Mouse (Mus musculus) cerebellum, adult 2 months (tissue): ENCODE measurements around the gene Tbk1. TPM values are rescaled to one million over a fixed set of nuclear protein-coding genes. Genes with fewer than 3 reads are reported as not detected.

Experiments
- DNase-seq, 2 experiments: peaks; one replicate each; pipeline ENCODE4 v3.0.0; 2021
- H3K27ac ChIP-seq: fragments of 200-500 bp; 2 replicates; pipeline ENCODE4 v1.5.1; 2012; ENCODE audit warnings: low read length, control low read depth, inconsistent platforms; ENCODE audit not compliant: insufficient read depth
- H3K27me3 ChIP-seq: fragments of 200-500 bp; 2 replicates; pipeline ENCODE4 v1.6.1; 2012; ENCODE audit warnings: inconsistent platforms, mild to moderate bottlenecking, low read length, moderate library complexity; ENCODE audit not compliant: control insufficient read depth, insufficient read depth
- H3K4me1 ChIP-seq: fragments of 200-500 bp; 2 replicates; pipeline ENCODE4 v1.6.1; 2011; ENCODE audit warnings: low read length; ENCODE audit not compliant: control insufficient read depth, insufficient read depth
- H3K4me3 ChIP-seq: fragments of 200-500 bp; replicated peaks from 2 replicates; pipeline ENCODE3; 2011; ENCODE audit warnings: mild to moderate bottlenecking, low read depth, low read length, control low read depth; ENCODE audit not compliant: insufficient read depth
- CTCF ChIP-seq: fragments of 200-500 bp; IDR thresholded peaks from 2 replicates; pipeline ENCODE4 v1.5.1; 2011; ENCODE audit warnings: low read depth, mild to moderate bottlenecking, control low read depth, low read length, moderate library complexity, borderline replicate concordance; ENCODE audit not compliant: insufficient read depth
- POLR2A ChIP-seq: fragments of 200-500 bp; IDR thresholded peaks from 2 replicates; pipeline ENCODE4 v1.6.1; 2011; ENCODE audit warnings: low read length, control low read depth, borderline replicate concordance; ENCODE audit not compliant: insufficient read depth
- whole genome bisulfite sequencing: fragments of 180-500 bp; shearing (Covaris S2); methylation state at CpG from one replicate; pipeline ENCODE4 v1.1.7; 2018; 5-methylcytosine and 5-hydroxymethylcytosine counted together
- polyA plus RNA-seq: library from polyadenylated mRNA; depleted of rRNA; stranded (reverse); fragments of >200 nt; gene quantifications from 2 replicates; pipeline ENCODE4 v1.2.3, GENCODE M21; 2012

Gene Tbk1
- polyA plus RNA-seq, 1 experiment: 42.1 TPM

GRCm38 (mm10) chr10:121571031-121571430, 15.6 kb downstream of the Tbk1 start:
- Histone ChIP-seq H3K4me3 (no peak overlapping the region), H3K27me3 (no peaks in the 10 kb centered on the region), H3K4me1 (no peaks in the 10 kb centered on the region), H3K27ac (no peak overlapping the region)
- TF ChIP-seq CTCF (no peak), POLR2A (no peak)
- DNase-seq: no peak
- 92% methylated on average over 3 of the region's 3 CpGs for WGBS

DNA sequence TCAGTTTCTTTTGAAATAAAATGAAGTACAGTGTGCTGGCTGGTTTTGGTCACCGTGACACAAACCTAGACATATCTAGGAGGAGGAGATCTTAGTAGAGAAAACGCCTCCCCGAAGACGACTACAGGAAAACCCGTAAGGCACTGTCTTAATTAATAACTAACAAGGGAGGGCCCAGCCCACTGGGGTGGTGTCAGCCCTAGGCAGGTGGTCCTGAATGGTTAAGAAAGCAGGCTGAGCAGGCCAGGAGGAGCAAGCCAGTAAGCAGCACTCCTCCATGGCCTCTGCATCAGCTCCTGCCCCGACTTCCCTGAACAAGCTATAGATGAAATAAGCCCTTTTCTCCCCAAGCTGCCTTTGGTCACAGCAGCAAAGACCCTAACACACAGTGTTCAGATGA, 16.8 kb downstream of the Tbk1 start:
- Histone ChIP-seq H3K27ac (no peak overlapping the region), H3K27me3 (no peaks in the 10 kb centered on the region), H3K4me1 (no peaks in the 10 kb centered on the region), H3K4me3 (no peak overlapping the region)
- TF ChIP-seq POLR2A (no peak), CTCF (no peak)
- DNase-seq: no peak
- WGBS: 82% methylated on average over 6 of the region's 6 CpGs

DNA sequence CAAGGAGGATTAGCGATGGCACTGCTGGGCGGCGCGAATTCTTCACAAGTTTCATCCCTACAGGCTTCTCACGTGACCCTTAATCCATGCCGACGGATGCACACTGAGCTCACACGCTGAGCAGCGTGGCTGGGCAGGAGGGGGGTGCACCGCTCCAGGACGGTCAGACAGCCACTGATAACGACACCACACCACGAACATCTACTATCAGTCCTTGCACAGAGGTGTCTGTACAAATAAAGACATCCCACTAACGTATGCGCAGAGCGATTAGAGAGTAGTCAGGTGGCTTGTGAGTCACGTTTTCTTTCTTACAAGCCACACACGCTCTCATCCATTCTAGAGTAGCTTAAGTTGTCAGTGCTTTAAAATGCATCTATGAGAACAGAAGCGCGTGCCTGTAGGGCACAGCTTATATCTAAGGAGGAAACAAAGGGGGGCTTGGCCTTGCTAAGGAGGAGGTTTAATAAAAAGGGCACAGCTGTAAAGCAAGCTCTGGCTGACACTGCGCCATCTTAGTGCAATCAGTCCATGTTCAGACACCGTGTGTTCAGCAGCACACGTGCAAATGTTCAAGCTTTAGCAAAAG, 17.5 kb downstream of the Tbk1 start:
- H3K27me3 ChIP-seq: no peaks in the 10 kb centered on the region
- H3K27ac ChIP-seq: no peak overlapping the region
- DNase-seq: no peak
- 31% methylated on average over 23 of the region's 23 CpGs for WGBS
- H3K4me3 ChIP-seq: no peak overlapping the region
- H3K4me1 ChIP-seq: no peaks in the 10 kb centered on the region
- TF ChIP-seq POLR2A (no peak), CTCF (no peak)

GRCm38 (mm10) chr10:121568534-121568933, 18.1 kb downstream of the Tbk1 start:
- no peak overlapping the region for H3K27ac ChIP-seq
- 75% methylated on average over 7 of the region's 7 CpGs for WGBS

DNA sequence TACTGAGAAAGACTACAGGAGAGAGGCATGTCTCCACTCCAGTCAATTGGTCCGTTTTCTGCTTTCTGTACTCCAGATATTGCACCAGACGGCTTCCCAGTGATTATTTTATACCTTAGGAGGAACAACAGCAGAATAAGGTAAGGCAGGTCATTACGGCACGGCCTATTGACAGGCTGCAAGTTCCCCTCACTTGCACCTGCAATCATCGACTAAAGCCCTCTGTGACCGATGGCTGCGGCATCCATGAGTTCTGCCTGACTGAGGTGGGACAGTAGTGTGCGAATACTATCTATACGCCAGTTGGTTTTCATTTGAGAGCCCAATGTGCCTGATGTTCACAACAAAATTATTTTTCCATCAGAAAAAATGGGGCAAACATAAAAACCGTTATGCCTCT, 18.6 kb downstream of the Tbk1 start:
- WGBS: 98% methylated on average over 10 of the region's 10 CpGs
- no peak for DNase-seq
- H3K4me3 ChIP-seq: no peak overlapping the region
- H3K4me1 ChIP-seq: no peaks in the 10 kb centered on the region
- TF ChIP-seq POLR2A (no peak), CTCF (no peak)
- H3K27me3 ChIP-seq: no peaks in the 10 kb centered on the region
- no peak overlapping the region for H3K27ac ChIP-seq

More at GRCm38 (mm10) chr10:121568534-121568933, 18.1 kb downstream of the Tbk1 start:
- TF ChIP-seq CTCF (no peak), POLR2A (no peak)
- DNase-seq: no peak
- Histone ChIP-seq H3K4me3 (no peak overlapping the region), H3K27me3 (no peaks in the 10 kb centered on the region), H3K4me1 (no peaks in the 10 kb centered on the region)

DNA sequence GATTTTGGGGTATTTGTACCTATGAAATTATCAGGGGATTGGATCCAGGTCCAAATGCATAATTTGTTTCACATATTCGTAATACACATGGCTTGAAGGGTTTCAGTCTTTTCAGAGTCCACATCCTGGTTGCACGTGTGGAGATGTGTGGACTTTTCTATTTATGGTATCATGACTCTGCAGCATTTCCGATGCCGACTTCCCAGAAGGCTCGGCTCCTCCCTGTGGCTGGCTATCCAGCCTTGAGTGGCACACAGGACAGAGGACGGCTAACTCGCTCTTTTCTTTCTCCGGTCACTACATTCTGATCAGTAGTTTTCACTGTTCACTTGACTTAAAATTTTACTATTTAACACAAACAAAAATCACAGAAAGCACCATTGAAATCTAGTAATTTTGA, 22.1 kb downstream of the Tbk1 start:
- H3K4me1 ChIP-seq: no peaks in the 10 kb centered on the region
- H3K4me3 ChIP-seq: no peak overlapping the region
- no peaks in the 10 kb centered on the region for H3K27me3 ChIP-seq
- TF ChIP-seq CTCF (no peak), POLR2A (no peak)
- DNase-seq: no peak
- 89% methylated on average over 8 of the region's 8 CpGs for WGBS
- H3K27ac ChIP-seq: no peak overlapping the region

GRCm38 (mm10) chr10:121558231-121558630, 28.4 kb downstream of the Tbk1 start:
- Histone ChIP-seq H3K27me3 (no peaks in the 10 kb centered on the region), H3K4me3 (no peak overlapping the region), H3K4me1 (no peaks in the 10 kb centered on the region), H3K27ac (no peak overlapping the region)
- TF ChIP-seq CTCF: no peak
- no peak for TF ChIP-seq POLR2A
- DNase-seq: no peak
- WGBS: 56% methylated on average over 2 of the region's 2 CpGs

- DNase-seq: no peak
- no peak overlapping the region for H3K4me3 ChIP-seq
- no peaks in the 10 kb centered on the region for H3K4me1 ChIP-seq
- TF ChIP-seq POLR2A (no peak), CTCF (no peak)
- no peak overlapping the region for H3K27ac ChIP-seq
- 72% methylated on average over 6 of the region's 6 CpGs for WGBS
- H3K27me3 ChIP-seq: no peaks in the 10 kb centered on the region
Observed at GRCm38 (mm10) chr10:121556263-121556662, 30.3 kb downstream of the Tbk1 start.
